ENCODE assay signal across 12 mouse cellular contexts in genomic region chr16:50293502-50294228, GRCm38 (mm10).
DNase-seq lines count a peak whose midpoint lies in the region; ATAC-seq and TF ChIP-seq lines count a peak whose summit lies in the region.
"Had no signal": no experiment of that assay in that cellular context is flagged by ENCODE, and none has a peak within 500 bp of the region (broad histone marks: within the 10 kb centered on the region; RNA-seq: fewer than 3 reads in every experiment).

No protein-coding gene starts in this region.

- peak; percentile 28 to 54 for DNase-seq in cerebellum, postnatal 10 days
- no peak for DNase-seq in cerebellum, adult 9-11 months
- DNase-seq in layer of hippocampus, adult 2 months (ENCODE audit: low spot score in 2 of 2), result peak in 1 of 2 experiments; percentile 32
- no peak for DNase-seq in layer of hippocampus, postnatal 36 days
- peak; percentile 26 for DNase-seq in CD4-positive, CD25-positive, alpha-beta regulatory T cell, adult 2 months (ENCODE audit: low read depth, low spot score)
- peak; percentile 68 for DNase-seq in forebrain, embryonic 14.5 days (ENCODE audit: low spot score)
- DNase-seq in natural killer cell, adult 2 months (ENCODE audit: low spot score in 2 of 2), result no peak
- DNase-seq in gastrocnemius, postnatal 4 days (ENCODE audit: low spot score in 2 of 2), result no peak
- DNase-seq: cerebellum, adult 11-12 months had no signal

- H3K9ac ChIP-seq in forebrain, embryonic 14.5 days (ENCODE audit: low read length), result no peak overlapping the region
- H3K9ac ChIP-seq: hindbrain, embryonic 12.5 days; limb, embryonic 15.5 days; neural tube, embryonic 12.5 days had no signal

- WGBS in forebrain, embryonic 14.5 days, result 73% methylated on average over 4 of the region's 4 CpGs

- no peak for ATAC-seq in forebrain, embryonic 14.5 days

- TF ChIP-seq CTCF in layer of hippocampus, adult 2 months (conservative IDR thresholded peaks at IDR 0.05), result peak; percentile 78

- H3K4me2 ChIP-seq in forebrain, embryonic 14.5 days (ENCODE audit: low read length), result no peak overlapping the region
- H3K4me2 ChIP-seq: hindbrain, embryonic 12.5 days; limb, embryonic 15.5 days; neural tube, embryonic 12.5 days had no signal

- H3K36me3 ChIP-seq in forebrain, embryonic 14.5 days (ENCODE audit: control insufficient read depth, insufficient read depth, low read length), result no peaks in the 10 kb centered on the region
- H3K36me3 ChIP-seq: hindbrain, embryonic 12.5 days; limb, embryonic 15.5 days; neural tube, embryonic 12.5 days had no signal

- H3K4me1 ChIP-seq in forebrain, embryonic 14.5 days (ENCODE audit: control insufficient read depth, insufficient read depth, low read length), result no peaks in the 10 kb centered on the region
- H3K4me1 ChIP-seq: hindbrain, embryonic 12.5 days; limb, embryonic 15.5 days; neural tube, embryonic 12.5 days had no signal

- no peaks in the 10 kb centered on the region for H3K9me3 ChIP-seq in forebrain, embryonic 14.5 days (replicated peaks; ENCODE audit: control insufficient read depth, low read length)
- H3K9me3 ChIP-seq: hindbrain, embryonic 12.5 days; limb, embryonic 15.5 days; neural tube, embryonic 12.5 days had no signal

- no peak overlapping the region for H3K27ac ChIP-seq in layer of hippocampus, adult 2 months
- no peak overlapping the region for H3K27ac ChIP-seq in forebrain, embryonic 14.5 days (ENCODE audit: low read depth, low read length)
- H3K27ac ChIP-seq: hindbrain, embryonic 12.5 days; limb, embryonic 15.5 days; neural tube, embryonic 12.5 days had no signal

- H3K4me3 ChIP-seq in layer of hippocampus, adult 2 months, result no peak overlapping the region
- no peak overlapping the region for H3K4me3 ChIP-seq in forebrain, embryonic 14.5 days (ENCODE audit: low read depth, low read length)
- H3K4me3 ChIP-seq: hindbrain, embryonic 12.5 days; limb, embryonic 15.5 days; neural tube, embryonic 12.5 days had no signal

- no peaks in the 10 kb centered on the region for H3K27me3 ChIP-seq in forebrain, embryonic 14.5 days (replicated peaks; ENCODE audit: control insufficient read depth, insufficient read depth, low read length)
- H3K27me3 ChIP-seq: hindbrain, embryonic 12.5 days; limb, embryonic 15.5 days; neural tube, embryonic 12.5 days had no signal

Comparison
In these comparisons a context has a peak if more than half of its experiments do, and no peak if none do; other contexts are left out.
1. DNase-seq: peak in cerebellum, postnatal 10 days (2 of 2), CD4-positive, CD25-positive, alpha-beta regulatory T cell, adult 2 months (single experiment) and forebrain, embryonic 14.5 days (single experiment); none in cerebellum, adult 9-11 months (single experiment), layer of hippocampus, postnatal 36 days (0 of 2), natural killer cell, adult 2 months (0 of 2) and gastrocnemius, postnatal 4 days (0 of 2).